Mouse (Mus musculus): Measurements from ENCODE around the gene Glra3. TPM values are rescaled to one million over a fixed set of nuclear protein-coding genes. Genes with fewer than 3 reads are reported as not detected.

The Glra3 gene
- not detected for polyA plus RNA-seq (2014; fragmentation: Illumina TruSeq; extraction: RNeasy Lipid Tissue Mini Kit (QIAGEN cat#74804); ENCODE audit: low read depth, low replicate concordance)

GRCm38 (mm10) chr8:55939870-55940525 is at the start of gene Glra3:
Glra3 (plus strand) TSS chr8:55940460.

GRCm38 (mm10) chr8:55906848-55907247 is 33.4 kb upstream of the Glra3 start, which contains the start of gene Adam29:
Adam29 (minus strand) TSS chr8:55906948.

Other genes starting within 250 kb of the Glra3 start
- gene Adam29, start 33.5 kb upstream of the Glra3 start, polyA plus RNA-seq (2014; fragmentation: Illumina TruSeq; extraction: RNeasy Lipid Tissue Mini Kit (QIAGEN cat#74804); ENCODE audit: low read depth, low replicate concordance) = not detected